Mouse (Mus musculus): ENCODE measurements at regions not wholly inside any gene's neighbourhood (a gene's known extent, or its start where the extent isn't known, plus 50 kb on each side); places are given as distances from the start of the nearest gene placed in this dataset.

GRCm38 (mm10) chr13:90727816-90728215 is 177.3 kb downstream of the Atp6ap1l start:
- TF ChIP-seq CTCF (conservative IDR thresholded peaks at IDR 0.05; ENCODE audit: insufficient read depth, insufficient read length, low read depth, low read length) (no peak), POLR2A (IDR thresholded peaks at IDR 0.05; ENCODE audit: low read depth, low read length) (no peak)

Measured in kidney, adult 2 months (tissue).